Mouse (Mus musculus) spleen, postnatal 14 days (tissue): ENCODE results near the gene Usp35.

Experiments used
- DNase-seq, 2 experiments: peaks; one replicate each; pipeline ENCODE4 v3.0.0; 2021 to 2022; ENCODE audit warnings: low spot score in 2 of 2

The Usp35 gene

GRCm38 (mm10) chr7:97314646-97315045 is 17.2 kb downstream of the Usp35 start:
- DNase-seq: no peak

- no peak for DNase-seq
These were observed 18.3 kb downstream of the Usp35 start for GRCm38 (mm10) chr7:97313364-97313995.

- DNase-seq: no peak
These were observed 19.0 kb downstream of the Usp35 start for GRCm38 (mm10) chr7:97312856-97313255.

GRCm38 (mm10) chr7:97312196-97312595 is 19.6 kb downstream of the Usp35 start:
- DNase-seq: no peak

GRCm38 (mm10) chr7:97311620-97312019 is 20.2 kb downstream of the Usp35 start:
- DNase-seq: no peak

- DNase-seq: no peak
These were observed 21.5 kb downstream of the Usp35 start for GRCm38 (mm10) chr7:97310341-97310635.

GRCm38 (mm10) chr7:97309461-97310340 is 22.1 kb downstream of the Usp35 start:
- no peak for DNase-seq

GRCm38 (mm10) chr7:97307546-97307945 is 24.3 kb downstream of the Usp35 start:
- no peak for DNase-seq

GRCm38 (mm10) chr7:97306813-97307212 is 25.0 kb downstream of the Usp35 start:
- DNase-seq: no peak

- DNase-seq: no peak
These were observed 26.6 kb downstream of the Usp35 start for GRCm38 (mm10) chr7:97305206-97305605.

- DNase-seq: no peak
These were observed 27.3 kb downstream of the Usp35 start for GRCm38 (mm10) chr7:97304471-97304870.

GRCm38 (mm10) chr7:97303614-97304013 is 28.2 kb downstream of the Usp35 start:
- DNase-seq: no peak

- no peak for DNase-seq
These were observed 28.9 kb downstream of the Usp35 start for GRCm38 (mm10) chr7:97302876-97303275.

GRCm38 (mm10) chr7:97302261-97302660 is 29.6 kb downstream of the Usp35 start:
- DNase-seq: no peak

- DNase-seq: no peak
These were observed 30.5 kb downstream of the Usp35 start for GRCm38 (mm10) chr7:97301321-97301720.

GRCm38 (mm10) chr7:97300914-97301313 is 30.9 kb downstream of the Usp35 start:
- DNase-seq: no peak

- DNase-seq: no peak
These were observed 32.9 kb downstream of the Usp35 start for GRCm38 (mm10) chr7:97298943-97299342.

- no peak for DNase-seq
These were observed 33.5 kb downstream of the Usp35 start for GRCm38 (mm10) chr7:97298279-97298678.

GRCm38 (mm10) chr7:97297466-97297865 is 34.4 kb downstream of the Usp35 start:
- DNase-seq: peak in 1 of 2 experiments; percentile 33

GRCm38 (mm10) chr7:97296986-97297385 is 34.8 kb downstream of the Usp35 start:
- DNase-seq: no peak

GRCm38 (mm10) chr7:97271068-97271467 is 60.8 kb downstream of the Usp35 start:
- DNase-seq: no peak

GRCm38 (mm10) chr7:97270367-97270766 is 61.5 kb downstream of the Usp35 start:
- no peak for DNase-seq

GRCm38 (mm10) chr7:97262541-97262940 is 69.3 kb downstream of the Usp35 start:
- no peak for DNase-seq
